Mouse (Mus musculus) gonadal fat pad, adult 2 months (tissue): ENCODE measurements around the gene Lmo4. TPM values are rescaled to one million over a fixed set of nuclear protein-coding genes. Genes with fewer than 3 reads are reported as not detected.

Experiments
- DNase-seq: peaks from one replicate; pipeline ENCODE4 v3.0.0-alpha.2; 2012; ENCODE audit warnings: low read depth
- polyA plus RNA-seq: library from polyadenylated mRNA; depleted of rRNA; stranded (reverse); fragments of >200 nt; gene quantifications from 2 replicates; pipeline ENCODE4 v1.2.3, GENCODE M21; 2012

The Lmo4 gene
- polyA plus RNA-seq, 1 experiment = 174 TPM

- DNase-seq = no peak
Observed at GRCm38 (mm10) chr3:144151001-144151400, 54.0 kb downstream of the Lmo4 start.

GRCm38 (mm10) chr3:144148234-144148633, 56.8 kb downstream of the Lmo4 start:
- no peak for DNase-seq

GRCm38 (mm10) chr3:144147244-144147643, 57.8 kb downstream of the Lmo4 start:
- no peak for DNase-seq

- no peak for DNase-seq
Observed at GRCm38 (mm10) chr3:144144066-144144465, 61.0 kb downstream of the Lmo4 start.

- no peak for DNase-seq
Observed at GRCm38 (mm10) chr3:144142939-144143338, 62.1 kb downstream of the Lmo4 start.

- DNase-seq = no peak
Observed at GRCm38 (mm10) chr3:144141786-144142185, 63.2 kb downstream of the Lmo4 start.

GRCm38 (mm10) chr3:144140816-144141215, 64.2 kb downstream of the Lmo4 start:
- no peak for DNase-seq

GRCm38 (mm10) chr3:144138659-144139058, 66.4 kb downstream of the Lmo4 start:
- no peak for DNase-seq
